Mouse (Mus musculus) large intestine, adult 2 months (tissue): ENCODE data around the gene Ddx25. TPM values are rescaled to one million over a fixed set of nuclear protein-coding genes. Genes with fewer than 3 reads are reported as not detected.

Source experiments
- DNase-seq: peaks from one replicate; pipeline ENCODE4 v3.0.0-alpha.2; 2012; ENCODE audit warnings: low read depth, low spot score
- WGBS: fragments of 180-500 bp; shearing (Covaris S2); methylation state at CpG from one replicate; pipeline ENCODE4 v1.1.7; 2018; 5-methylcytosine and 5-hydroxymethylcytosine counted together
- polyA plus RNA-seq: library from polyadenylated mRNA; depleted of rRNA; stranded (reverse); fragments of >200 nt; gene quantifications from 2 replicates; pipeline ENCODE4 v1.2.3, GENCODE M21; 2012; rRNA removed

Ddx25 gene
- polyA plus RNA-seq, 1 experiment: 0.04 TPM

DNA sequence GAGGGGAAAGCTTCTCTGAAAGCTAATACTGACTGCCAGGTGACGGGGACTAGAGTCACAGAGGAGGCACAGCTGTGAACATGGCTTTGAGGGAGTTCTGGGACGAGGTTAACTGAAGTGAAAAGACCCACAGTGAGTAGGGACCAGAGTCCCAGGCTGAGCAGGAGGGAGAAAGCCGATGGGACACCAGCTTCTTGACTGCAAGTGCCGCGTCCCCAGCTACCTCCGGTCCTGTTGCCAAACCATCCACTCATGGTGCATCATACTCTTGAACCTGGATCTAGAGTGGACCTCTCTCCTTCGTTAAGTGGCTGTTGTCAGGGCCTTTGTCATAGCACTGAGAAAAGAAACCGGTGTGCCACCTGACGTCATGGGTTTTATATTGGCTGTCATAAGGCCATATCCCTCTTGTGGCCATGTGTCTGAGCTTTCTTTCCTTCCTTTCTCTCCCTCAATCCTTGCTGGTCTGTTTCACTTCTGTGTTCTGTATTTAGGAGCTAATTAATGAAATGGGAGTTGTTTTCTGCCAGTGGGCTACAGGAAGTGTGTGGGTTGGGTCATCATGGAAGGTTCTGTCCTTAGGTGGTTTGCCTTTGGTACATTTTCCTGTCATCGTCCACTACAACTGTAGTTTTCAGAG is 55.8 kb downstream of the Ddx25 start:
- 90% methylated on average over 10 of the region's 10 CpGs for WGBS
- DNase-seq: no peak

DNA sequence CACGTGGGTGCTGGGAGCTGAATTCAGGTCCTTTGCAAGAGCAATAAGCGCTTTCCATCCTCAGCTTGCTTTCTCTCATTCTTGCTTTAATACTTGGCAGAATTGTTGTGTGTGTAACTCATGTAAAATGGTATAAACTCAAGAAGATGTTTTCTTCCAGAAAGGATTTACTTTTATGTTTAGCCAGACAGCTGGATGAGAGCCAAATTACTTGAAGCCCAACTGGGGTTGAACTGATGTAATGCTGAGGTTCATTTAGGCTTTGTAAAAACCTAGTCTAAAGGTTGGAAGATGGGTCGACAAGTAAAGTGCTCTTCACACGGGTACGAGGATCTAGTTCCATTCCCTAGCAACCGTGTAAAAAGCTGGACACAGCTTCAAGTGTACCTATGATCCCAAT is 58.4 kb downstream of the Ddx25 start:
- 82% methylated on average over 6 of the region's 6 CpGs for WGBS
- DNase-seq: no peak

DNA sequence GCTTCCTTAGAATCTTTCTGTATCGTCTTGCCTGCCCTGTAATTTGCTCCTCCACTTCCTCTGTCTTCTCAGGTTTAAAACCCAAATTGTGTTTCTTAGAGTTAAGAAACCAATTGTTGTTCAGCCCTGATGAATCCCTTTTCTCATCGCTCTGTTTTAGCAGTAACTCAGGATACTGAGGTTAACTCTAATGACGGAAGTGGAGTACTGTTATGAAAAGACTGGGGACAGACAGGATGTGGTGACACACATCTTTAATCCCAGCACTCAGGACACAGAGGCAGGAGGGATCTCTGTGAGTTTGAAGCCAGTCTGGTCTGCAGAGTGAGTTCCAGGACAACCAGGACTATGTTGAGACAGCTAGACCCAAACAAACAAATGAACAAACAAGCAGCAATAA is 62.9 kb downstream of the Ddx25 start:
- WGBS: 78% methylated on average over 3 of the region's 3 CpGs

DNA sequence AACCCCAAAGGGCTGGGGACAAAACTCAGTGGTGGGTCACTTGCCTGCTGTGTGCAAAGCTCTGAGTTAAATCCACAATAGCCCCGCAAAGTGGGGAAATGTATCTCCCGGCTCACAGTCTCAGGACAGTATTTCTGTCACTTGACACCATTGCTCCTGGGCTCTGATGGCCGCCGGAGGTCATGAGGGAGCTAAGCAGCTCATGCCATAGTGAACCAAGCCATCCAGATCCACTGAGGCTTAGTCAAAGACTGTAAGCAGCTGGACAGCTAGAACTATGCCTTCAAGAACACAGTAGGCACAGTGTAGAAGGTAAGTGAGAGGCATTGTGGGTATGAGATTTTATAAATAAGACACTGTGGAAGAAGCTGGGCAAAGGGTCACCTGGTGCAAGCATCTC is 63.4 kb downstream of the Ddx25 start:
- WGBS: 79% methylated on average over 4 of the region's 4 CpGs

More for the DNA sequence above, 62.9 kb downstream of the Ddx25 start:
- no peak for DNase-seq

DNA sequence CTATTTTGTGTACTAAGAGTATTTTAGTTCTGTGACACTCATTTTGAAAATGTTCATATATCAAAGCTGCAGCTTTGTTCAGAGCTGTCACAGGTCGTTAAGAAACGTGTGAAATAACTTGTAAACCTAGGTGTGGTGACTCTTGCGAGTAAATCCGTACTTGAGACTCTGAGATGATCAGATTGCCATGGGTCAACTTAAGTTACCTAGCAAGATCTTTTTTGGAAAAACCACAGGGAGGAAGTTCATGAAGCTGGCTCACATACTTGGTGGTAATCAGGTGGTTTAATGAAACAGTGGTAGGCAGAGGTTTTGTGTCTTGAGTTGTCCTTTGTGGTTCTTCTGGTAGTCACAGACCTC is 64.6 kb downstream of the Ddx25 start:
- no peak for DNase-seq
- 21% methylated on average over 4 of the region's 4 CpGs for WGBS

More for the DNA sequence above, 63.4 kb downstream of the Ddx25 start:
- no peak for DNase-seq

DNA sequence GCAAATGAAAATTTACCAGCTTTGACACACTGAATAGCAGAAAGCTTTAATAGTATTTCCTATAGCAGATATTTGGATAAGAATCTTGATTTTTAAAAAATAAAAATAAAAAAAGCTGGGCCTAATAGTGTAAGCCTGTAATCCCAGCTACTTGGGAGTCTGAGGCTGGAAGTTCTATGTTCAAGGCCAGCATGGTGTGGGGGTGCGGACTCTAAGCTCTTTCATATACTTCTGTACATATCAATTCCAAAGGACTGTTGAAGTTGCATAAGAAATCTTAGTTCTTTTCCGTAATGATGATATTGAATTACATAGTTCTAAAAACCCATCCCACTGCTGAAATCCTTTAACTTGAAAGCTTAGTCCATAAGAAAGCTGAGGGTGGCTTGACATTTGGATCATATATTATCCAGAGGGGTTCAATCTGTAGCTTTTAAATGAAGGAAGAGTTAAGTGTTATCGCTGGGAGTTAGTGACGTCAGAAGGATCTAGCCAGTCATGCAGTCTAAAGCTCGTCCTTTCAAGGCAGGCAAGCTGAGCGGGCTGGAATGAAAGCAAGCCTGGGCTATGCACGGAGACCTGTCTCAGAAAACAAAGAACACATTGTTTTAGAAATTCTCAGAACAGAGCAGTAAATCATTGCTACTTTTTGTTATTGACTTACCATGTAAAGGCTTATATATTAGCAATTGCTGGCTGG is 65.1 kb downstream of the Ddx25 start:
- 39% methylated on average over 7 of the region's 7 CpGs for WGBS

DNA sequence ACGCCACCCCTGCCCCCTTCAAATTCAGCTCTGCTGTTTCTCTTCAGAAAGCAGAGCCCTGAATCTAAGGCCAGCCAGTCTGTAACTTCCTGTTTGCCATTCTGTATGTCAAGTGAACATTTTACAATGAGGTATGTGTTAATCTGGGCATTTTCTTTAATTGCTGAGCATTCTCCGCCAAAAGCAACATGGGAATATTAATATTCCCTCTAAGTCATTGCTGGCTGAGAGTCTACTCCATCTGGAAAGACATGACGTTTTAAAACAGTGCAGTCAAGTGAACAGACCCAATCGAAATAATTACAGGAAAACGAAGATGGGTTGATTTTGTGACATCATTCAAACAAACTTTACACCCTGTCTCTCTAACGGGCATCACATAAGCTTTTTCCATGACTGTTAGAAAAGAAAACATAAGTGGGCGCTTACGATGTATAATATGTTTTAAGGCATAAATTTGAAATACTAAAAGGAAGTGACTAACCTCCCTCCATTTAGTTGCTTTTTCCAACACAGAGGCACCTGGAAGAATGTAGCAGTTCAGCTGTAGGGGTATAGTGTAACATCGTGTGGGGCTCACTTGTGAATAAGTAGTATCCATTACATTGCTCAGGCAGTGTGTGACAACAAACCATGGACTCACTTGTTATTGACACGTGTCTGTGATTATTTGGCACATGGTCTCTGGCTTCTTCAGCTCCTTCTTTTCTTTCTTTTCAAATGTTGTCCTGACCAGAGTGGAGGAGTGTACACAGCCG is 67.0 kb downstream of the Ddx25 start:
- DNase-seq: no peak
- WGBS: 85% methylated on average over 11 of the region's 11 CpGs

More for the DNA sequence above, 65.1 kb downstream of the Ddx25 start:
- DNase-seq: peak; percentile 18

DNA sequence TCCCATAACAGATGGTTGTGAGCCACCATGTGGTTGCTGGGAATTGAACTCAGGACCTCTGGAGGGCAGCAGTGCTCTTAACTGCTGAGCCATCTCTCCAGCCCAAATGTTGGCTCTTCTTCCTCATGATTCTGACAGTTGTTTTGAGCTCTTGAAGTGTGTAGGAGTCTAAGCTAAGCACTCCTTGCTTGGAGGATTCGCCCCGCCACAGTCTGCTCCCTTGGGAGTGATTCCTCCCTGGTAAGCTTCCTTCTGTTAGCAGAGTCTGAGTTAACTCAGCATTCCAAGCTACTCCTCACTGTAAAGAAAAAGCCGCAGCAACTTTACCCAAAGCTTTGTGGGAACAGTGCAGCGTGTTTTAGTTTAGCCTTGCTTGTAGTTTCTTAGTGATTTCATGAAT is 69.8 kb downstream of the Ddx25 start:
- WGBS: 90% methylated on average over 4 of the region's 4 CpGs
- no peak for DNase-seq

Other genes with a start within 250 kb of the Ddx25 start
- 3.4 and 3.5 TPM in 2 replicates for gene Cdon, start 137.4 kb downstream of the Ddx25 start, polyA plus RNA-seq
- gene Gm1113, start 40.3 kb downstream of the Ddx25 start, polyA plus RNA-seq: not detected in 2 replicates
- gene Pus3, start 67 bp upstream of the Ddx25 start, polyA plus RNA-seq: 1.8 and 2.1 TPM in 2 replicates
- not detected in 2 replicates for gene Pate2, start 11.8 kb upstream of the Ddx25 start, polyA plus RNA-seq
- gene Hyls1, start 11.9 kb upstream of the Ddx25 start, polyA plus RNA-seq: 1.8 and 1.9 TPM in 2 replicates
- gene Pate4, start 53.4 kb upstream of the Ddx25 start, polyA plus RNA-seq: not detected in 2 replicates
- not detected in 2 replicates for gene Pate3, start 89.7 kb upstream of the Ddx25 start, polyA plus RNA-seq
- gene Pate1, start 128.9 kb upstream of the Ddx25 start, polyA plus RNA-seq: not detected in 2 replicates
- gene Gm17677, start 182.5 kb upstream of the Ddx25 start, polyA plus RNA-seq: not detected in 2 replicates
- gene Gm17727, start 219.6 kb upstream of the Ddx25 start, polyA plus RNA-seq: not detected in 2 replicates
- not detected in 2 replicates for gene Gm27235, start 231.6 kb upstream of the Ddx25 start, polyA plus RNA-seq
- gene D730048I06Rik, start 231.6 kb upstream of the Ddx25 start, polyA plus RNA-seq: 0.07 and 0.14 TPM in 2 replicates